Mouse (Mus musculus): Measurements from ENCODE around the gene Arid1a.

- TF ChIP-seq CTCF (IDR thresholded peaks at IDR 0.05; ENCODE audit: low read depth, low read length) (no peak), TAL1 (conservative IDR thresholded peaks at IDR 0.05; ENCODE audit: low read depth, low read length) (no peak), GATA2 (IDR thresholded peaks at IDR 0.05; ENCODE audit: borderline replicate concordance, low read depth, low read length) (no peak), GATA1 (IDR thresholded peaks at IDR 0.05; ENCODE audit: borderline replicate concordance, low read length) (no peak), POLR2AphosphoS5 (IDR thresholded peaks at IDR 0.05; ENCODE audit: insufficient replicate concordance, low read depth, low read length) (no peak)
Observed at GRCm38 (mm10) chr4:133666199-133666598, 90.4 kb downstream of the Arid1a start.
